Mouse (Mus musculus) liver, adult 2 months (tissue): ENCODE results near the gene Hamp.

ENCODE experiments used
- CTCF ChIP-seq: fragments of 200-500 bp; IDR thresholded peaks from 2 replicates; pipeline ENCODE4 v1.5.1; 2011; ENCODE audit warnings: low read depth, low read length, control low read depth
- POLR2A ChIP-seq: fragments of 200-500 bp; IDR thresholded peaks from 2 replicates; pipeline ENCODE4 v1.6.1; 2011; ENCODE audit warnings: low read length, control low read depth; ENCODE audit not compliant: insufficient read depth; ENCODE audit errors: extremely low read depth

DNA sequence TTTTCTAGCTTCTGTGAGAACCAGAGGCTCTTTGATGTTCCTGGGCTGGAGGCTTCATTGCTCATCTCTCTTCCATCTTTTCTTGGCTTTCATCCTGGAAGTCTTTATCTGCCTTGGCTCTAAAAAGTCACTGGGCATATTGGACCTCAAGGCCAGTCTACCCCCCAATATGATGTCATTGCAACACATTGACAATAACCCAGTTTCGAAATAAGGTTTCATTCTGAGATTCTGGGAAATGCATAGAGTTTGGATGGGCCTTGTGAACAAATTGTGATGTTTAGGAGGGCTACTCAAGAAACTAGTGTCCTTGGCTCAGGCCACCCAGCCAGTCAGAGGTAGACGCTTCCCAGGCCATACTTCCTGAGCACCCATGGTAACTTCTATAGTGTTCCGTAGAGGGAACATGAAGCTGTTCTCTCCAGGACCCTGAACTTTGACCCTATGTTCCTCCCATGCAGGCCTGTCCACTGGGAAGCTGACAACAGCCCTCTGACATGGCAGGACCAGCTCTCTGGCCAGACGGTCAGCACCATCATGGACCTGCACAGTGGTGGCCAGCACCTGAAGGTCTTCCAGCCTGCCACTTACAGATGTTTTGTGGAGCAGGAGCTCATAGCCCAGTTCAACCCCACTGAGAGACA is 44.8 kb upstream of the Hamp start:
- TF ChIP-seq POLR2A, result no peak
- 0 out of 2 replicates have a peak, but pooled peaks have one; percentile 3 for TF ChIP-seq CTCF
